Mouse (Mus musculus): Measurements from ENCODE around the gene Pmf1.

DNA sequence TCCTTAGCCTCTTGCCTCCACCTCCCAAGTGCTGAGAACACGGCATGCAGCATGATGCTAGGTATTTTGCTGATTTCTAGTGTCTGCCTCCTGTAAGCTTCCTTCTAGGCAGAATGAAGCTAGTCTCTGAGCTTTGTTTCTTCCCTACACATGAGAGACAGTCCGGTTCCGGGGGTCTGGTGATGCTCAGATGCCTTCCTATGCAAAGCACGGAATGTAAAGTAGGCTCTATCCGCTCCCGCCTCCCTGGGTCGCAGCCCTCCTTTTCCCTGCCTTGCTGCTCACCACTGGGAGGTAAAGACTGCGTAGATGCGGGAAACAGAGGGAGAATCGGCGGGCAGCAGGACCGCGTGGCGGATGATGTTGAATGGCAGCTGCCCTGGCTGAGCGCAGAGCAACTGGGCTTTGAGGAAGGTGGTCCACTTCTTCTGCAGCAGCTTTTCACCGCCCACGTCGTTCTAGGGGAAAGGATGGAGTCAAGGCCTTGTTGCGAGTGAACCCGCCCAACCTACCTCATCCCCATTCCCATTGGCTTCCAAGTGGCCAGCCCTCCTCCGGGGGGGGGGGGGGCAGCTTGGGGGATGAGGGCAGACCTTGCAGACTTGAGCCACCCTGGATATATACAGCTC, 39.4 kb upstream of the Pmf1 start:
- no peak for TF ChIP-seq CTCF (IDR thresholded peaks at IDR 0.05; ENCODE audit: extremely low read depth, insufficient read depth, low read length)
- TF ChIP-seq POLR2A (IDR thresholded peaks at IDR 0.05; ENCODE audit: extremely low read depth, insufficient read depth, low read length): no peak

All from cortical plate, adult 2 months (tissue).